Mouse (Mus musculus) thymus, adult 2 months (tissue): ENCODE data around the gene Tex22.

Source experiments
- CTCF ChIP-seq: fragments of 200-500 bp; IDR thresholded peaks from 2 replicates; pipeline ENCODE4 v1.5.1; 2012; ENCODE audit warnings: mild to moderate bottlenecking, control low read depth, low read length, moderate library complexity, borderline replicate concordance; ENCODE audit not compliant: control insufficient read depth, poor library complexity, insufficient read depth; ENCODE audit errors: extremely low read depth
- POLR2A ChIP-seq: fragments of 200-500 bp; IDR thresholded peaks from 2 replicates; pipeline ENCODE4 v1.6.1; 2012; ENCODE audit warnings: mild to moderate bottlenecking, low read length, control low read depth, moderate library complexity; ENCODE audit not compliant: control insufficient read depth, poor library complexity, insufficient read depth; ENCODE audit errors: extremely low read depth

DNA sequence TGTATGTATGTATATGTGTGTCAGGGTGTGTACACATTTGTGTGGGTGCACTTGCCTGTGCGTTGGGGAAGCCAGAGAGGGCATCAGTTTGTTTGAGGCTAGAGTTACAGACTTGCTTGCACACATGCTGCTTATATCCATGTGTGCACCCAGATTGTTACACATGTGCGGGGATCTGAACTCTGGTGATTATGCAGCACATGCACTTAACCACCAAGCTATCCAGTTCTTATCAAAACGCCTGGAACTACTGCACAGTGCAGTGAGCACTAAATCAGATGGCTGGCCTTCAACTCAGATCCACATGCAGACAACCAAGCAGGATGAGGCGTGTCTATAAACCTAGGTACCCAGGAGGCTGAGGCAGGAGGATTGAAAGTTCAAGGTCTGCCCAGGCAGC lies 37.3 kb upstream of the Tex22 start:
- TF ChIP-seq CTCF (no peak), POLR2A (no peak)
